Mouse (Mus musculus): ENCODE results near the gene Ccdc183.

The Ccdc183 gene

DNA sequence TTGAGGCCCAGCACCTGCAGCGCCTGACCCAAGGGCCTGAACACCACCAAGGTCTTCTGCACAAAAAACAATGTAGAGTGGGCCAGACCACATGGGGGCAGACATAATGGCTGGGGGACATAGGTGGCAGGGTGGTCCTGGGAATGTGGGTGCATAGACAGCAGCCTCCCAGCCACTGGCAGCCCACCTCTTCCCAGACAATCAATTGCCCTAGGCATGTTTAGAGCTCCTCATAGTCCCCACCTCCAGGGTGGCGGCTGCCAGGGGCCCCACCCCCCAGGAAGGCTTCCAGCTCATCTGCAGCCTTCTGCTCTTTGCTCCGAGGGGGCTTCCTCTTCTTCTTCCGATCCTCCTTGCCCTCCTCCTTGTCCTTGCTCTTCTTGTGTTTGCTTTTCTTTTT lies 33.9 kb downstream of the Ccdc183 start:
- peaks cover 34% of the 10 kb centered on the region for H3K27me3 ChIP-seq (ENCODE audit: insufficient read depth, low read length)
- H3K36me3 ChIP-seq (ENCODE audit: insufficient read depth, low read length): peaks cover 65% of the 10 kb centered on the region
- TF ChIP-seq NANOG (IDR thresholded peaks at IDR 0.05; ENCODE audit: borderline replicate concordance, low read length) (no peak), POU5F1 (IDR thresholded peaks at IDR 0.05; ENCODE audit: borderline replicate concordance, low read length) (no peak), CTCF (conservative IDR thresholded peaks at IDR 0.05; ENCODE audit: low read length) (no peak)
- H3K4me3 ChIP-seq (replicated peaks; ENCODE audit: low read length): no peak overlapping the region
- H3K4me1 ChIP-seq (replicated peaks; ENCODE audit: low read depth, low read length): peaks cover 59% of the 10 kb centered on the region
- no peaks in the 10 kb centered on the region for H3K9me3 ChIP-seq (ENCODE audit: low read length)

DNA sequence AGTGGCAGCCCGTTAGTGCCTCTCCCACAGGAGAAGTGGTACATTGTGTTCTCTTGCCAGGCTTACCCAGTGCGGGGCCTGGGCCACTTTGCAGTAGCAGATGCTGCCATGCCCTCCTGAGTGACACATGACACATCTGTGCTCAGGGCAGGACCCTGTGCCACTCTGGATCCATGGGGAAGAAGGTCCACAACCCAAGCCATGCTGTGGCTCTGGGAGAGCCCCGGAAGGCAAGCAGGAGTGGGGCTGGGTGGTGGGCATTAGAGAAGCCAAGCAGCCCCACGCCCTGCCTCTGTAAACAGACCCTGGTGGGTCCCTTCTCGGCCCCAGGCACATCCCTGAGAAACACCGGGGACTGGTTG lies 34.4 kb downstream of the Ccdc183 start:
- TF ChIP-seq NANOG (IDR thresholded peaks at IDR 0.05; ENCODE audit: borderline replicate concordance, low read length): no peak
- TF ChIP-seq CTCF (conservative IDR thresholded peaks at IDR 0.05; ENCODE audit: low read length): no peak
- no peak for TF ChIP-seq POU5F1 (IDR thresholded peaks at IDR 0.05; ENCODE audit: borderline replicate concordance, low read length)
- peak overlapping the region; percentile 5; the same call in 1 of the 2 replicates for H3K4me3 ChIP-seq (replicated peaks; ENCODE audit: low read length)
- peaks cover 61% of the 10 kb centered on the region for H3K36me3 ChIP-seq (ENCODE audit: insufficient read depth, low read length)
- H3K4me1 ChIP-seq (replicated peaks; ENCODE audit: low read depth, low read length): peaks cover 63% of the 10 kb centered on the region
- peaks cover 39% of the 10 kb centered on the region for H3K27me3 ChIP-seq (ENCODE audit: insufficient read depth, low read length)
- no peaks in the 10 kb centered on the region for H3K9me3 ChIP-seq (ENCODE audit: low read length)

DNA sequence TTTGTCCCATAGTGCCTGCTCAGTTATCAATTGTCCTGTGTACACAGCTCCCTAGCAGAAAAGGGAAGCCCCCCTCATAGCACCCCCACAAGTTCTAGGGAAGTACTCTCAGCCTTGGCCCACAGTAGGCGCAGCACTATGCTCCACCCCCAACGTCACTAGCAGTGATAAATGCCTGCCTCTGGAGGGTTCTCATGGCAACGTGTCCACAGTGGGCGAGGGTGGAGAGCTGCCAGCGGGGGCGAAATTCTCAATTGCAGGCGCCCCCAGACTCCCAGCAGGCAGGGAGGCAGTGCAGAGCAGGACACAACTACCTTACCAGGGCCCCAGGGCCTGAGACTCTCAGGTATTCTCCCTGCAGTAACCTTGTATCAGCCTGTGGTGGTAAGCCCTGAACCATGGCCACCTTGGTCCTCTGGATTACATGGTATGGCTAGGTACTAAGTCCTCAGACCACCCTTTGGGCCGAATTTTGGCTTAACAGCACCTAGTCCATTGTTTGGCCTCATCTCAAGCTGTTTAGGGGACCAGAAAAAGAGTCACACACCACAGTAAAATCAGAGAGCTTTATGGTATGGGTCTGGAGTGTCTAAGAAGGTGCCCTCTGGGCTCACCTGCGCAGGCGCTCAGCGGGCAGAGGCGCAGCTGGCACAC lies 34.9 kb downstream of the Ccdc183 start:
- Histone ChIP-seq H3K27me3 (ENCODE audit: insufficient read depth, low read length) (peaks cover 44% of the 10 kb centered on the region), H3K9me3 (ENCODE audit: low read length) (no peaks in the 10 kb centered on the region), H3K4me3 (replicated peaks; ENCODE audit: low read length) (peak overlapping the region; percentile 5; the same call in 1 of the 2 replicates), H3K4me1 (replicated peaks; ENCODE audit: low read depth, low read length) (peaks cover 65% of the 10 kb centered on the region), H3K36me3 (ENCODE audit: insufficient read depth, low read length) (peaks cover 56% of the 10 kb centered on the region)
- TF ChIP-seq NANOG (IDR thresholded peaks at IDR 0.05; ENCODE audit: borderline replicate concordance, low read length): no peak
- no peak for TF ChIP-seq POU5F1 (IDR thresholded peaks at IDR 0.05; ENCODE audit: borderline replicate concordance, low read length)
- no peak for TF ChIP-seq CTCF (conservative IDR thresholded peaks at IDR 0.05; ENCODE audit: low read length)

DNA sequence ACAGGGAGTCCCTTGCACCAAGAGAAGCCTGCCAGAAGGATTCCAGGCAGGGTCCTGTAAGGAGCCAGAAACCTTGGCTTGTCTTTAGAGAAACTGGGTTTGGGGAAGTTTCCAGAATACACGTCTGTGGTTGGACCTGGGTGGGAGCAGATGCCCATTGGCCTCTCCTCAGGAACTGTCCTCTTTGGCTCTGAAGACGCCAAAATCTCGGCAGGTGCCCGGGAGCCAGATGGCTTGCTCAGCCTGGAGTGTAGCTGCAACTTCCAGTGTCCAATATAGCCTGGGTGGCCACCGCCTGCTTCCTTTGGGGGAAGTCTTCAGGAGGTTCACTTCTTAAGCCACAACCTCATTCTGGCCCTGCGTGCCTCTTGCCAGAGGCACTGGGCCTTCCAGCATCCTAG lies 35.6 kb downstream of the Ccdc183 start:
- no peak for TF ChIP-seq NANOG (IDR thresholded peaks at IDR 0.05; ENCODE audit: borderline replicate concordance, low read length)
- TF ChIP-seq CTCF (conservative IDR thresholded peaks at IDR 0.05; ENCODE audit: low read length): no peak
- no peak for TF ChIP-seq POU5F1 (IDR thresholded peaks at IDR 0.05; ENCODE audit: borderline replicate concordance, low read length)
- peaks cover 49% of the 10 kb centered on the region for H3K36me3 ChIP-seq (ENCODE audit: insufficient read depth, low read length)
- peaks cover 67% of the 10 kb centered on the region for H3K4me1 ChIP-seq (replicated peaks; ENCODE audit: low read depth, low read length)
- H3K4me3 ChIP-seq (replicated peaks; ENCODE audit: low read length): no peak overlapping the region
- no peaks in the 10 kb centered on the region for H3K9me3 ChIP-seq (ENCODE audit: low read length)
- peaks cover 51% of the 10 kb centered on the region for H3K27me3 ChIP-seq (ENCODE audit: insufficient read depth, low read length)

DNA sequence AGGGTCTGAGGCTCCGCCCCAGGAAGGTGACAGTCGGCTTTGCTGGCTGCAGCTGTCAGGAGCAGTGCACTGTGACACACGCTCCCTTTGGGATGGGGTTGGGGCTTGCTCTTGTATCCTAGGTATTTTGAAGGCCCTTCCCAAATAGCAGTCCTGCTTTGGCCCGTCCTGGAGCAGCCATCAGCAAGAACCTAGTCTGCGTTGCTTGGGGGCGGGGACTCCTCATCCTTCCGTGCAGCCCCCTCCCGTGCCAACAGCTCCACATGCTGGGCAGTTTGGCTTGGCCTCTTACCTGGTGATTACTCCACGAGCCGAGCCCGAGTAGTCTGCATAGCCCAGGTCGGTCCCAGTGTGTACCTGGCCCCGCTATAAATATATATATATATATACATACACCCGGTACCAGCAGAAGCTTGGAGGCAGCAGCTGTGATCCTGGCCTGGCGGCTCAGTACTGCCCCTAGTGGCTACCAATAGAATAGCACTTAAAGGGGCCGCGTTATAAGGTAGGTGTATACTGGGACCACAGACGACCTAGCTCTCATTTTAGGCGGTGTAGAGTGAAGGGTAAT lies 36.1 kb downstream of the Ccdc183 start, which contains the start of gene Ajm1:
Ajm1 (minus strand) TSS at position 464 of the 571 bp plus-strand sequence.
- Histone ChIP-seq H3K4me3 (replicated peaks; ENCODE audit: low read length) (peak within 1 kb of the TSS; percentile 46; the same call in 1 of the 2 replicates), H3K9me3 (ENCODE audit: low read length) (no peaks in the 10 kb centered on the region)
- TF ChIP-seq POU5F1 (IDR thresholded peaks at IDR 0.05; ENCODE audit: borderline replicate concordance, low read length) (no peak), CTCF (conservative IDR thresholded peaks at IDR 0.05; ENCODE audit: low read length) (peak; percentile 97)

DNA sequence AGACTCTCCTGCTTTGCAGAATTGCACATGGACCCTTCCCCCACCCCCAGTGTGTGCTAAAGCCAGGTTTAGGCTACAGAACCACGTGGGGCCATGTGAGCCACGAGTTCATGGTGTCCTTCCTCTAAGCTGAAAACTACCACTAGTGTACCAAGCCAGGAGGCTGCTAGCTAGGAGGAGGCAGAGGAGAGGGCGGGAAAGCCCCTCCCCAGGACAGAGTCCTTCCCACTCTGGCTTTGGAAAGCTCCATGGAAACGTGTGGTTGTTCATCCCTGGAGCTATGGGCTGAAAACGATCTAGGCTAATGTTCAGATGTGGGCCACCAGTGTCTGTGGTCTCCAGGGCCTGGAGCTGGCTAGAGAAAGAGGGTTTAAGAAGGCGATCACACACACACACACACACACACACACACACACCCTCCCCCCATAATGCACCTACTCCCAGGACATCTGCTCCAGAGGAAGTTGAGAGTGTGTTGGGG lies 36.8 kb downstream of the Ccdc183 start:
- TF ChIP-seq CTCF (conservative IDR thresholded peaks at IDR 0.05; ENCODE audit: low read length): no peak
- TF ChIP-seq NANOG (IDR thresholded peaks at IDR 0.05; ENCODE audit: borderline replicate concordance, low read length): no peak
- TF ChIP-seq POU5F1 (IDR thresholded peaks at IDR 0.05; ENCODE audit: borderline replicate concordance, low read length): no peak
- peaks cover 36% of the 10 kb centered on the region for H3K36me3 ChIP-seq (ENCODE audit: insufficient read depth, low read length)
- H3K27me3 ChIP-seq (ENCODE audit: insufficient read depth, low read length): peaks cover 63% of the 10 kb centered on the region
- H3K4me1 ChIP-seq (replicated peaks; ENCODE audit: low read depth, low read length): peaks cover 80% of the 10 kb centered on the region
- peak overlapping the region; percentile 46; the same call in 1 of the 2 replicates for H3K4me3 ChIP-seq (replicated peaks; ENCODE audit: low read length)
- H3K9me3 ChIP-seq (ENCODE audit: low read length): no peaks in the 10 kb centered on the region

More for the DNA sequence above, 36.1 kb downstream of the Ccdc183 start, which contains the start of gene Ajm1:
- H3K36me3 ChIP-seq (ENCODE audit: insufficient read depth, low read length): peaks cover 44% of the 10 kb centered on the region
- H3K27me3 ChIP-seq (ENCODE audit: insufficient read depth, low read length): peaks cover 56% of the 10 kb centered on the region
- H3K4me1 ChIP-seq (replicated peaks; ENCODE audit: low read depth, low read length): peaks cover 72% of the 10 kb centered on the region

DNA sequence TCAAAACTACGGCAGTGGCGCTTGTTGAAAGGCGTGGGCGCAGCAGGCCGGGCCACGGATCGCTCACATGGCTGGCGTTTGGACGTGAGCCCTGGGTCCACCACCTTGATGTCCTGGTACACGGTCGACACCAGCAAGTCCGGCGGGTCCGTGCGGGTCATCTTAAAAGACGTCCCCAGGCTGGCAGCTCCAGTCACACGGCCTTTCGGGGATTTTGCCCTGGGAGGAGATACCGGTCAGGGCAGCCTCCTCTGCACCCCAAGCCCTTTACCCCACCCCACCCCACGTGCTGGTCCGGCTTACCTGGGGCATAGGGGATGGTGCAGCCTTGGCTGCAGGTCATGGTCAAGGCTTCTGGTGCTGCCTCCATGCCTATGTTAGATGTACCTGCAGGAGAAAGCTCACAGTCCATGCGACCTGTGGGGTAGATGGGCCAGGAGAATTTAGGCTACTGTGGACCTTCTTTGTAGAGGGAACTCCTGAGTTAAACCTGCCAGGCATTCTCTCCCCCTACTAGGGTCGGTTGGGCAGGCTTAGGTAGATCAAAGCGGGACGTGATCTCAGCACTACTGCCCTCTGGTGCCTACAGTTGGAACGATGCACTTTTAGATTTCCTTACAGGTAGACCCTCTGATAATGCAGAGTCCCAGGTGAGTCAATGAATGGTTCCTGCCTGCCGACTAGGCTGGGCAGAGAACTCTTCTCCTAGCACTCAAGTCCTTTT lies 37.6 kb downstream of the Ccdc183 start:
- Histone ChIP-seq H3K36me3 (ENCODE audit: insufficient read depth, low read length) (peaks cover 29% of the 10 kb centered on the region), H3K4me1 (replicated peaks; ENCODE audit: low read depth, low read length) (peaks cover 83% of the 10 kb centered on the region), H3K4me3 (replicated peaks; ENCODE audit: low read length) (peak overlapping the region; percentile 69), H3K9me3 (ENCODE audit: low read length) (no peaks in the 10 kb centered on the region), H3K27me3 (ENCODE audit: insufficient read depth, low read length) (peaks cover 67% of the 10 kb centered on the region)
- TF ChIP-seq NANOG (IDR thresholded peaks at IDR 0.05; ENCODE audit: borderline replicate concordance, low read length) (no peak), CTCF (conservative IDR thresholded peaks at IDR 0.05; ENCODE audit: low read length) (peak; percentile 57), POU5F1 (IDR thresholded peaks at IDR 0.05; ENCODE audit: borderline replicate concordance, low read length) (no peak)
